Mouse (Mus musculus): ENCODE measurements around the gene Fgf2.

GRCm38 (mm10) chr3:37420072-37420471 is 71.9 kb downstream of the Fgf2 start, which contains the start of gene Nudt6:
- TF ChIP-seq POLR2A (IDR thresholded peaks at IDR 0.05; ENCODE audit: low read depth, low read length) = peak; percentile 31; the same call in 1 of the 2 replicates
- TF ChIP-seq CTCF (IDR thresholded peaks at IDR 0.05; ENCODE audit: extremely low read depth, insufficient read depth, insufficient read length, insufficient replicate concordance) = no peak

Data from spleen, adult 2 months (tissue).